Mouse (Mus musculus) hindbrain, embryonic 16.5 days (tissue): Measurements from ENCODE around the gene Skor1. TPM values are rescaled to one million over a fixed set of nuclear protein-coding genes. Genes with fewer than 3 reads are reported as not detected.

Experiments
- ATAC-seq: fragments of 200-750 bp; cut with Nextera tagmentation; 2 replicates; pipeline ENCODE4 v1.8.0; 2017; ENCODE audit warnings: moderate TSS enrichment, moderate library complexity
- H3K27ac ChIP-seq: fragments of 300-500 bp; sonication (generic); 2 replicates; pipeline ENCODE4 v1.5.1; 2014; ENCODE audit warnings: low read depth, mild to moderate bottlenecking, control low read depth, low read length, moderate library complexity
- H3K27me3 ChIP-seq: fragments of 300-500 bp; sonication (generic); replicated peaks from 2 replicates; pipeline ENCODE4 v1.6.1; 2014; ENCODE audit warnings: low read length; ENCODE audit not compliant: control insufficient read depth, insufficient read depth
- H3K36me3 ChIP-seq: fragments of 300-500 bp; sonication (generic); 2 replicates; pipeline ENCODE4 v1.6.1; 2014; ENCODE audit warnings: mild to moderate bottlenecking, low read length, moderate library complexity, mixed read lengths; ENCODE audit not compliant: control insufficient read depth, insufficient read depth
- H3K4me1 ChIP-seq: fragments of 300-500 bp; sonication (generic); 2 replicates; pipeline ENCODE4 v1.6.1; 2014; ENCODE audit warnings: low read depth, low read length; ENCODE audit not compliant: control insufficient read depth, insufficient read depth
- H3K4me2 ChIP-seq: fragments of 300-500 bp; sonication (generic); 2 replicates; pipeline ENCODE4 v1.6.1; 2014; ENCODE audit warnings: mild to moderate bottlenecking, low read length, control low read depth, moderate library complexity
- H3K4me3 ChIP-seq: fragments of 300-500 bp; sonication (generic); 2 replicates; pipeline ENCODE4 v1.5.1; 2014; ENCODE audit warnings: mild to moderate bottlenecking, low read length, control low read depth, moderate library complexity
- H3K9ac ChIP-seq: fragments of 300-500 bp; sonication (generic); 2 replicates; pipeline ENCODE4 v1.6.1; 2014; ENCODE audit warnings: low read depth, mild to moderate bottlenecking, control low read depth, low read length, moderate library complexity
- H3K9me3 ChIP-seq: fragments of 300-500 bp; sonication (generic); 2 replicates; pipeline ENCODE4 v1.6.1; 2014; ENCODE audit warnings: mild to moderate bottlenecking, low read length, moderate library complexity; ENCODE audit not compliant: control insufficient read depth
- WGBS: fragments of 180-500 bp; shearing (Covaris S2); extraction: QIAGEN DNeasy Blood & Tissue Kit; methylation state at CpG from one replicate; pipeline ENCODE4 v1.1.7; 2014; 5-methylcytosine and 5-hydroxymethylcytosine counted together
- polyA plus RNA-seq: library from polyadenylated mRNA; unstranded; fragments of >200 nt; fragmentation: Nextera tagmentation; extraction: Ambion mirVana; gene quantifications from 2 replicates; pipeline ENCODE4 v1.2.1, GENCODE M21; 2015

The Skor1 gene
- polyA plus RNA-seq, 1 experiment from 2014 or later = 10.8 TPM

- Histone ChIP-seq H3K4me1 (peaks cover 20% of the 10 kb centered on the region), H3K9ac (peak overlapping the region; percentile 20; the same call in 1 of the 2 replicates), H3K27ac (peak overlapping the region; percentile 71), H3K9me3 (no peaks in the 10 kb centered on the region), H3K27me3 (no peaks in the 10 kb centered on the region), H3K4me3 (no peak overlapping the region; the same call in 1 of the 2 replicates), H3K36me3 (no peaks in the 10 kb centered on the region), H3K4me2 (peak overlapping the region; percentile 52)
- no peak for ATAC-seq
- 16% methylated on average over 23 of the region's 23 CpGs for WGBS
These were observed 57.5 kb downstream of the Skor1 start for GRCm38 (mm10) chr9:63091101-63091921.

- peaks cover 20% of the 10 kb centered on the region for H3K4me1 ChIP-seq
- H3K4me2 ChIP-seq = no peak overlapping the region
- no peaks in the 10 kb centered on the region for H3K9me3 ChIP-seq
- no peak overlapping the region for H3K4me3 ChIP-seq
- no peaks in the 10 kb centered on the region for H3K36me3 ChIP-seq
- no peak overlapping the region for H3K9ac ChIP-seq
- H3K27me3 ChIP-seq = no peaks in the 10 kb centered on the region
- ATAC-seq = no peak
- WGBS = 86% methylated on average over 4 of the region's 4 CpGs
- no peak overlapping the region for H3K27ac ChIP-seq
These were observed 59.6 kb downstream of the Skor1 start for GRCm38 (mm10) chr9:63089141-63089540.

Other genes with a start within 250 kb of the Skor1 start
- gene Pias1, start 161.0 kb downstream of the Skor1 start, polyA plus RNA-seq = 53.6 and 57.2 TPM in 2 replicates
- 31.2 and 31.6 TPM in 2 replicates for gene Map2k5, start 228.9 kb upstream of the Skor1 start, polyA plus RNA-seq